Mouse (Mus musculus): Measurements from ENCODE around the gene S100g.

S100g gene

DNA sequence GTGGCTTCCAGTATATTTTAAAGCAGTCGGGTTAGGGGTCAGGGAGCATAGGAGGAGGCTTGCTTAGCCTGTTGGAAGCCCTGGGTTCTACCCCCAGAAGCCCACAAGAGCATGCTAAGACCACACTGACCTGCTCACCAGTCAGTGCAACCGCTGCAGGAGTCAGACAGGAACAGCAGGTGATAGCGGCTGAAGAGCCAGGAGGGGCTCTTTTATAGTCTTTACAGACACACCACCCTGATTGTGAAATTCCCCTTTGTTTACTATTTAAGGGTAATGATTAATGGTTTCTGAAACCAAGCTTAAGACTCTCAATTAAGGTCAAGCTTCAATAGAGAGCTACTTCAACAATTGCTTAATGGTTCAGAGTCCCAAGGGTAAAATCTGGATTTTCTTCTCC lies at the start of gene S100g:
Gene S100g, minus strand, starts transcription at position 217 of the 400 bp plus-strand sequence.
- no peak for DNase-seq (ENCODE audit: low spot score)

GRCm38 (mm10) chrX:162992121-162992520 lies 27.7 kb upstream of the S100g start:
- DNase-seq (ENCODE audit: low spot score): no peak

DNA sequence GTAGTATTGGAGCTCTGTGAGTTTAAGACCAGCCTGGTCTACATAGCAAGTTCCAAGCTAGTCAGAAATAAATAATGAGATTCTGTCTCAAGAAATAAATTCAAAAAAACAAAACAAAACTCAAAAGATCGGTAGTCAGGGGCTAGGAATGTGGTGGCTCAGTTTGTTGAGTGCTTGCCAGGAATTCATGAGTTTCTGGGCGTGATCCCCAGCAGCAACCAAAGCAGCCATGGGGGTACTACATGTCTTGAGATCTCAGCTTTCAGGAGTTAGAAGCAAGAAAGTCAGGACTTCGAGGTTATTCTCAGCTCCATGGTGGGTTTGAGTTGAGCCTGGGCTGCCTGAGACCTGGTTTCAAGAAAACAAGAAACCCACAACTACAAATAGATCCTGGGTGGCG lies 27.0 kb upstream of the S100g start:
- no peak for DNase-seq (ENCODE audit: low spot score)

- no peak for DNase-seq (ENCODE audit: low spot score)
Measured at GRCm38 (mm10) chrX:162986876-162987495, 22.6 kb upstream of the S100g start.

DNA sequence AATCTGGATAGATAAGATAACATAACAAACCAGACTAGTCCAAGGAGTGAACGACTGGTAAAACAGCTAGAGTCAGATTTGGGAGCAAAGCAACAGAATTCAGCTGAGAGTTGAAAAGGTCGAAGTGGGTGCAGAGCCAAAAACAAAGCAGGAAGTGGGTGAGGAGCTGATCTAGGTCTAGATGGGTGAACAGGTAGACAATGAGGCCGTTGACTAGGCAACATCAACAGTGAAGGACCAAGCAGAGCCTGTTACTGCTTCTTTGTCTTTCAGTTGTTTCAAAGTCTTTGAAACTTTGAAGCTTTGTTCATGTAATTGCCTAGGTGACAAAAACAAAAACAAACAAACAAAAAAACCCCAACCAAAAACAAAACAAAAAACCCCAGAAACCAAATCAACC lies 11.8 kb upstream of the S100g start:
- no peak for DNase-seq (ENCODE audit: low spot score)

DNA sequence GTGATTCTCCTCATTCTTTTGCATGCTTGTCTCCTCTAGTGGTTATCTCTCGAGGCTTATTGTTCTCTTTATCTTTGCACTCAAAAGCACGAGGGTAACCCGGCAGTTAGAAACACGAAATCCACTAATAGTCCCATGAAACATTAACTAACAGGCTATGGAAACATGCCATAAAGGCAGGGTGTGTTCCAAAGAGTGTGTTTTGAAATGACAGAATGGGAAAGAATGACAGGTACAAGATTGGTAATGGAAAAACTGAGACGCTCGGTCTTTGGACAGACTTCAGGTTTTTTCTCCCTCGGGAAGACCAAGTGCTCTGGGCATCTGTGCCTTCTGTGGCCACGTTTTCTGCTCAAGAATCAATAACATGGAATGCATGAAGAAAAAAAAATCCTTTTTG lies 3.1 kb upstream of the S100g start:
- no peak for DNase-seq (ENCODE audit: low spot score)

- DNase-seq (ENCODE audit: low spot score): no peak
Measured at GRCm38 (mm10) chrX:162963840-162964239, 559 bp downstream of the S100g start.

- no peak for DNase-seq (ENCODE audit: low spot score)
Measured at GRCm38 (mm10) chrX:162957921-162958320, 6.5 kb downstream of the S100g start.

GRCm38 (mm10) chrX:162949811-162950439 lies 14.5 kb downstream of the S100g start:
- peak; percentile 6 for DNase-seq (ENCODE audit: low spot score)

- DNase-seq (ENCODE audit: low spot score): no peak
Measured at GRCm38 (mm10) chrX:162942027-162942426, 22.4 kb downstream of the S100g start.

DNA sequence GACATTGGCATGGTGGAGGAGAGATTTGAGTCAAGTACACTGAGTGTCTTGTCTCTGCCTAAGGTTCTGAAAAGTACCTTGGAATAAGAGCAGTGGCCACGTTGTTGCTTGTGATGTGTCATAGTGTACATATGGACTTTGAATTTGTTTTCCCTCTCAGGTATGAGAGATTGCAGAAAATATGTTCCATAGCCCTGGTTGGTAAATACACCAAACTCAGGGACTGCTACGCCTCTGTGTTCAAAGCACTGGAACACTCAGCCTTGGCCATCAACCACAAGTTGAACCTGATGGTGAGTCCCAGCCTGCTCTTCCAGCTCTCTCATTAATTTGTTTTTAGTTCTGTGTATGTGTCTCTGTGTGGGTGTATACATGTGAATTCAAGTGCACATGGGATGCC lies 32.9 kb downstream of the S100g start:
- DNase-seq (ENCODE audit: low spot score): no peak

DNA sequence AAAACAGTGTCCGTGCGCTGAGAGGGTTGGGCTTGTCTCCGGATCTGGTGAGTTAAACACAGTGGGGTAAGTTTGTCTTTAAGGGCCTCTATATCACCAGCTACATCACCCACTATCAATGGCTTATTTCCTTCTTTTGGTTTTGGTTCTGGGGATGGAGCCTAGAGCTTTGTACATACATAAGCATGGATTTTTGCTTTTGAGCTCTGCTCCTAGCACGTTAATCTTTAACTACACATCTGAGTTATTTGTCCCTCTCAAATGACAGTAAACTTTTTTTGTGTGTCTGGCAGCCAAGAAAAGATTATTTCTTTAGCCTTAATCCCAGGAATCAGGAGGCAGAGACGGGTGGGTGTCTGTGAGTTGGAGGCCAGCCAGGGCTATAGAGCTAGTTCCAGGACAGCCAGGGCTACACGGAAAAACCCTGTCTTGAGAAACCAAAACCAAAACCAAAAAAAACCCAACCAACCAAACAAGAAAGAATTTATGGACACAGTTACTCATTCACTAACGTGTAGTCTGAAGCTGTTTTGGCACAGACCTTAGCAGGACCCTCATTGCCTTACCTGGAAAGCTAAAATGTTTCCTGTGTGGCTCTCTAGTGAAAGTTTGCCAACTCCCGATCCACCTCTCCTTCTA lies 42.8 kb downstream of the S100g start:
- no peak for DNase-seq (ENCODE audit: low spot score)

GRCm38 (mm10) chrX:162915697-162916096 lies 48.7 kb downstream of the S100g start:
- peak; percentile 21 for DNase-seq (ENCODE audit: low spot score)

DNA sequence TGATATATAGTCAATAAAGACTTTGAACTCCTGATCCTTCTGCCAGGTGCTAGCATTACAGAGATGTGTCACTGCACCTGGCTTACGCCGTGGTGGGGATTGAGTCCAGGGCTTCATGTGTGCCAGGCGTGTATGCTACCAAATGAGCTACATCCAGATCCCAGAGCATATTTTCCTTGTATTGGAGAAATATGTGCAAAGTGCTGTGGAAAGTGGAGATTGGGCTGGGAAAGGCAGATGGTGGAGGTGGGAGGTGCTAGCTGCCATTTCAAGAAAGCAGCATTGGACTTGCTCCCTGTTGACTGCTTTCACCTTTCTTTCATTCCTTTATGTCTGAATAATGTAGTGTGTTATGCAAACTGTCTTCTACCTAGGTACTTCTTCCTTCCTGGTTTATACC lies 50.7 kb downstream of the S100g start:
- no peak for DNase-seq (ENCODE audit: low spot score)

All from urinary bladder, postnatal 25 days (tissue).